Mouse (Mus musculus) midbrain, embryonic 12.5 days (tissue): ENCODE results near the gene Ubap1. TPM values are rescaled to one million over a fixed set of nuclear protein-coding genes. Genes with fewer than 3 reads are reported as not detected.

ENCODE experiments used
- ATAC-seq: fragments of 200-750 bp; cut with Nextera tagmentation; 2 replicates; pipeline ENCODE4 v1.8.0; 2017; ENCODE audit warnings: low read depth, moderate TSS enrichment, moderate library complexity; ENCODE audit not compliant: low FRiP score
- H3K27ac ChIP-seq: fragments of 300-500 bp; sonication (generic); replicated peaks from 2 replicates; pipeline ENCODE4 v1.5.1; 2016; ENCODE audit warnings: mild to moderate bottlenecking
- H3K27me3 ChIP-seq: fragments of 300-500 bp; sonication (generic); 2 replicates; pipeline ENCODE4 v1.6.1; 2016; ENCODE audit warnings: mild to moderate bottlenecking
- H3K36me3 ChIP-seq: fragments of 300-500 bp; sonication (generic); 2 replicates; pipeline ENCODE4 v1.6.1; 2016
- H3K4me1 ChIP-seq: fragments of 300-500 bp; sonication (generic); 2 replicates; pipeline ENCODE4 v1.6.1; 2016
- H3K4me2 ChIP-seq: fragments of 300-500 bp; sonication (generic); replicated peaks from 2 replicates; pipeline ENCODE4 v1.6.1; 2016; ENCODE audit warnings: mild to moderate bottlenecking, moderate library complexity
- H3K4me3 ChIP-seq: fragments of 300-500 bp; sonication (generic); 2 replicates; pipeline ENCODE4 v1.5.1; 2016; ENCODE audit warnings: mild to moderate bottlenecking
- H3K9ac ChIP-seq: fragments of 300-500 bp; sonication (generic); replicated peaks from 2 replicates; pipeline ENCODE4 v1.6.1; 2016; ENCODE audit warnings: mild to moderate bottlenecking, moderate library complexity
- H3K9me3 ChIP-seq: fragments of 300-500 bp; sonication (generic); 2 replicates; pipeline ENCODE4 v1.6.1; 2016; ENCODE audit warnings: mild to moderate bottlenecking
- WGBS: fragments of 180-500 bp; shearing (Covaris S2); methylation state at CpG from one replicate; pipeline ENCODE4 v1.1.7; 2016; 5-methylcytosine and 5-hydroxymethylcytosine counted together
- polyA plus RNA-seq: library from polyadenylated mRNA; unstranded; fragments of >200 nt; fragmentation: Nextera tagmentation; extraction: Ambion mirVana; gene quantifications from 2 replicates; pipeline ENCODE4 v1.2.1, GENCODE M21; 2016

Ubap1 gene
- polyA plus RNA-seq, 1 experiment from 2014 or later: 81.2 TPM

- H3K9me3 ChIP-seq: no peaks in the 10 kb centered on the region
- 81% methylated on average over 9 of the region's 9 CpGs for WGBS
- H3K27ac ChIP-seq: no peak overlapping the region
- no peak overlapping the region for H3K4me3 ChIP-seq
- no peaks in the 10 kb centered on the region for H3K4me1 ChIP-seq
- no peaks in the 10 kb centered on the region for H3K27me3 ChIP-seq
- peaks cover 76% of the 10 kb centered on the region for H3K36me3 ChIP-seq
- ATAC-seq: no peak
- H3K4me2 ChIP-seq: no peak overlapping the region
- H3K9ac ChIP-seq: no peak overlapping the region
These were observed 45.9 kb downstream of the Ubap1 start for GRCm38 (mm10) chr4:41394651-41395050.

GRCm38 (mm10) chr4:41398353-41398752 is 49.6 kb downstream of the Ubap1 start:
- Histone ChIP-seq H3K4me3 (no peak overlapping the region), H3K36me3 (peaks cover 69% of the 10 kb centered on the region), H3K27me3 (no peaks in the 10 kb centered on the region), H3K4me1 (no peaks in the 10 kb centered on the region), H3K9me3 (no peaks in the 10 kb centered on the region), H3K27ac (no peak overlapping the region), H3K9ac (no peak overlapping the region), H3K4me2 (no peak overlapping the region)
- no peak for ATAC-seq
- WGBS: 88% methylated on average over 6 of the region's 6 CpGs

- Histone ChIP-seq H3K9me3 (no peaks in the 10 kb centered on the region), H3K27ac (no peak overlapping the region), H3K4me2 (no peak overlapping the region), H3K27me3 (no peaks in the 10 kb centered on the region), H3K9ac (no peak overlapping the region), H3K4me1 (no peaks in the 10 kb centered on the region), H3K36me3 (peaks cover 61% of the 10 kb centered on the region), H3K4me3 (no peak overlapping the region)
- 93% methylated on average over 5 of the region's 5 CpGs for WGBS
- ATAC-seq: no peak
These were observed 51.1 kb downstream of the Ubap1 start for GRCm38 (mm10) chr4:41399904-41400303.

GRCm38 (mm10) chr4:41401167-41401566 is 52.4 kb downstream of the Ubap1 start:
- no peak overlapping the region for H3K9ac ChIP-seq
- H3K4me2 ChIP-seq: no peak overlapping the region
- no peak overlapping the region for H3K27ac ChIP-seq
- no peaks in the 10 kb centered on the region for H3K27me3 ChIP-seq
- ATAC-seq: no peak
- no peaks in the 10 kb centered on the region for H3K4me1 ChIP-seq
- no peaks in the 10 kb centered on the region for H3K9me3 ChIP-seq
- H3K36me3 ChIP-seq: peaks cover 52% of the 10 kb centered on the region
- H3K4me3 ChIP-seq: no peak overlapping the region

GRCm38 (mm10) chr4:41401573-41401972 is 52.8 kb downstream of the Ubap1 start:
- Histone ChIP-seq H3K9ac (no peak overlapping the region), H3K9me3 (no peaks in the 10 kb centered on the region), H3K27me3 (no peaks in the 10 kb centered on the region), H3K36me3 (peaks cover 55% of the 10 kb centered on the region), H3K27ac (no peak overlapping the region), H3K4me1 (no peaks in the 10 kb centered on the region), H3K4me2 (no peak overlapping the region), H3K4me3 (no peak overlapping the region)
- 89% methylated on average over 5 of the region's 5 CpGs for WGBS
- ATAC-seq: no peak

GRCm38 (mm10) chr4:41406597-41406996 is 57.8 kb downstream of the Ubap1 start:
- Histone ChIP-seq H3K4me2 (no peak overlapping the region), H3K36me3 (peaks cover 28% of the 10 kb centered on the region), H3K4me1 (no peaks in the 10 kb centered on the region), H3K9ac (no peak overlapping the region), H3K4me3 (no peak overlapping the region), H3K9me3 (no peaks in the 10 kb centered on the region), H3K27ac (no peak overlapping the region), H3K27me3 (no peaks in the 10 kb centered on the region)
- WGBS: 71% methylated on average over 9 of the region's 9 CpGs
- ATAC-seq: no peak

- Histone ChIP-seq H3K4me2 (no peak overlapping the region), H3K9me3 (no peaks in the 10 kb centered on the region), H3K36me3 (peaks cover 24% of the 10 kb centered on the region), H3K9ac (no peak overlapping the region), H3K4me3 (no peak overlapping the region), H3K27me3 (no peaks in the 10 kb centered on the region), H3K4me1 (no peaks in the 10 kb centered on the region), H3K27ac (no peak overlapping the region)
- ATAC-seq: no peak
- 89% methylated on average over 2 of the region's 2 CpGs for WGBS
These were observed 58.6 kb downstream of the Ubap1 start for GRCm38 (mm10) chr4:41407353-41407752.

- no peak overlapping the region for H3K4me3 ChIP-seq
- no peak for ATAC-seq
- no peaks in the 10 kb centered on the region for H3K9me3 ChIP-seq
- peaks cover 17% of the 10 kb centered on the region; the same call in 1 of the 2 replicates for H3K36me3 ChIP-seq
- 91% methylated on average over 1 of the region's 1 CpGs for WGBS
- no peak overlapping the region for H3K9ac ChIP-seq
- no peaks in the 10 kb centered on the region for H3K27me3 ChIP-seq
- H3K27ac ChIP-seq: no peak overlapping the region
- no peaks in the 10 kb centered on the region for H3K4me1 ChIP-seq
- no peak overlapping the region for H3K4me2 ChIP-seq
These were observed 60.5 kb downstream of the Ubap1 start for GRCm38 (mm10) chr4:41409341-41409740.

- no peaks in the 10 kb centered on the region for H3K9me3 ChIP-seq
- no peak overlapping the region for H3K4me3 ChIP-seq
- ATAC-seq: no peak
- no peaks in the 10 kb centered on the region for H3K4me1 ChIP-seq
- H3K36me3 ChIP-seq: peaks cover 3% of the 10 kb centered on the region; the same call in 1 of the 2 replicates
- H3K27ac ChIP-seq: no peak overlapping the region
- H3K4me2 ChIP-seq: no peak overlapping the region
- H3K27me3 ChIP-seq: no peaks in the 10 kb centered on the region
- H3K9ac ChIP-seq: no peak overlapping the region
These were observed 68.2 kb downstream of the Ubap1 start for GRCm38 (mm10) chr4:41416966-41417365.

- Histone ChIP-seq H3K4me1 (no peaks in the 10 kb centered on the region), H3K4me3 (no peak overlapping the region), H3K36me3 (0 out of 2 replicates have a peak, but pooled peaks cover 6% of the 10 kb centered on the region), H3K27ac (no peak overlapping the region), H3K4me2 (no peak overlapping the region), H3K27me3 (no peaks in the 10 kb centered on the region), H3K9ac (no peak overlapping the region), H3K9me3 (no peaks in the 10 kb centered on the region)
- no peak for ATAC-seq
- WGBS: 86% methylated on average over 5 of the region's 5 CpGs
These were observed 90.1 kb downstream of the Ubap1 start for GRCm38 (mm10) chr4:41438931-41439330.

Other genes starting within 250 kb of the Ubap1 start
- gene Nol6, start 224.5 kb upstream of the Ubap1 start, polyA plus RNA-seq: 27.4 and 28.2 TPM in 2 replicates
- gene Ube2r2, start 213.3 kb upstream of the Ubap1 start, polyA plus RNA-seq: 97.7 and 115 TPM in 2 replicates
- 74.8 and 75.5 TPM in 2 replicates for gene Ubap2, start 73.9 kb upstream of the Ubap1 start, polyA plus RNA-seq
- 73.1 and 74.9 TPM in 2 replicates for gene Dcaf12, start 34.1 kb upstream of the Ubap1 start, polyA plus RNA-seq
- 11.9 and 12.6 TPM in 2 replicates for gene Kif24, start 115.9 kb downstream of the Ubap1 start, polyA plus RNA-seq
- gene Nudt2, start 116.2 kb downstream of the Ubap1 start, polyA plus RNA-seq: 56.9 and 63.5 TPM in 2 replicates
- 8.5 and 8.7 TPM in 2 replicates for gene AI464131, start 154.1 kb downstream of the Ubap1 start, polyA plus RNA-seq
- gene 1110017D15Rik, start 168.3 kb downstream of the Ubap1 start, polyA plus RNA-seq: 5.0 and 5.5 TPM in 2 replicates
- 11.4 and 11.9 TPM in 2 replicates for gene Fam219a, start 220.5 kb downstream of the Ubap1 start, polyA plus RNA-seq
- gene Dnaic1, start 220.8 kb downstream of the Ubap1 start, polyA plus RNA-seq: 2.3 and 2.5 TPM in 2 replicates